Mouse (Mus musculus) frontal cortex, postnatal 25 days (tissue): ENCODE measurements around the gene Crebbp.

Experiments used
- DNase-seq, 2 experiments: peaks; one replicate each; pipeline ENCODE4 v3.0.0; 2022; ENCODE audit warnings: low spot score in 2 of 2

The Crebbp gene

DNA sequence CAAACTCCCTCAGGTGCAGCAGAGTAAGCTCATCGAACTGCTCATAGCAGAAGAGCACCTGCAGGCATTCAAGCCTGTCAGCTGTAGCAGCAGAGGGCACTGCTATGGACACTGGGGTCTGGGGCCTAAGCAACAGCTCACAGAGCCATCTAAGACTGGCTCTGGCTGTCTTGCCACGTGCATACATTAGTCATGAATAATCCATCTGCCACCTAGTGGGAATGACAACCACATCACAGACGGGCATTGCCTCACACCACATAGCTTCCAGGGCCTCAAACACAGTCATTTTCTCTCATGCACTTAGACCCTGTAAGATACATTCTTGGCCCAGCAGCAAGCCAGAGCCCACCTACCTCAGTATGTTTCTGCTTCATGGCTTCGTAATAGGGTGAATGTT is 168.3 kb downstream of the Crebbp start:
- no peak for DNase-seq

DNA sequence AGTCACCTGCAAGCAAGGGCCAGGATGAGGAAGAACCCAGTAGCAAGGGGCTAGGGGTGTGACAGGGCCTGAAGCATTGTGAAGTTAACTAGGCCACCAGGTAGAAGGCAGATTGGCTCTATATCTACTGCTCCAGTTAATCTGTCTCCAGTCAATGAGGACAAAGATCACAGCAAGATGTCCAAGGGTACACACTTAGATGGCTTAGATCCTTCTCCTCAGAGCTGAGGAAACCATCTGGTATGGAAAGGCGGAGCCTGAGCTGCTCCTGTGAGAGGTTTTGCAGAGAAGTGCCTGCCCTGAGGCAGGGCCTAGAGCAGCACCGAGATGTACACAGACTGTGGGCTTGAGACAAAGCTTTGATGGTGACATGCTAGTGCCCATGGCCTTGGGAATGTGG is 169.7 kb downstream of the Crebbp start:
- DNase-seq = no peak

DNA sequence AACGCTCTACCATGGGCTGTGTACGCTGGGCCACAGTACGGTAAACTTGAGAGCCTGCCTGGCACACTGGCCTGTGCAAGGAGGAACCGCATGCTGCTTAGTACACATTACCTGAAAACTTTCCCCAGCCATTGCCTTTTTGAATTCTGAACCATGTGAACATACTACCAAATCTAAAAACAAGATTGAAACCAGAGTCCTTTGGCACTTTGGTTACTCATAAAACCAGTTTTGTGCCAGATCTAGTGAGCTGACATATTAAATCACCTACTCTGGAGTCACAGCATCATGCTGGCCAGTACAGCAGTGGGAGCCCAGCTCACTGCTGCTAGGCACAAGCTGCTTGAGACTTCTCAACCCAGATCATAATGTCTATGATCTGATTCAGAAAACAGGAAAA is 172.2 kb downstream of the Crebbp start:
- no peak for DNase-seq

DNA sequence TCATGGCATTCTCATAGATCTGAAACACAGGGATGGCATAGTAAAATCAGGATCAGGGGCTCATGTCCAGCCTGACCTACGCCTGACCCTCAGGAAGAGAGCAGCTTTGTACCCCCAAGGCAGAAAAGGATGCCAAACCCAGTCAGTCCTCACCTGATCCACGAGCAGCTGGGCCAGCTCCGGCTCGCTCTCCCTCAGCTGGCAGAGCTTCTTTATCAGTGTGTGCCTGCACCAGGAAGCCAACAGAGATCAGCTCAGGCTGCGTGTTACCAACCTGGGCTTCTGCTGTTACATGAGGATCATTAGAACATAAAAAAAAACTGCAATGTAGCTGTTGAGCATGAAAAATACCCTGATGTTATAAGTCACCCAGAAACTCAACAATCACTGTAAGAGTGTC is 173.6 kb downstream of the Crebbp start:
- no peak for DNase-seq

DNA sequence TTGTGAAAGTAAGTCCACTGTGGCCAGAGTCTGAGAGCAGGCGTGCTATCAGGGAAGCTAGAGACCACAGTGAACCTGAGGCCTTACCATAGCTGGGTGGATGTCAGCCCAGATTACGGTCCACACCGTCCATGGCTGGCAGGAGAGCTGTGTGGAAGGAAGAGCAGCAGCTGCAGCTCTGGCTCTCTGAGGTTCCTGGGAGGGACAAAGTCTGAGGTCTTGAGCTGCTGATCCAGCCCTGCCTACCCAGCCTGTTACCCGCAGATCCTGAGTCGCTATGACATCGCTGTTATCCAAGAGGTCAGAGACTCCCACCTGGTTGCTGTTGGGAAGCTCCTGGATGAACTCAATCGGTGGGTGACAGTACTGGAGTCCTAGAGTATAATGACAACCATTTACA is 176.1 kb downstream of the Crebbp start:
- no peak for DNase-seq

DNA sequence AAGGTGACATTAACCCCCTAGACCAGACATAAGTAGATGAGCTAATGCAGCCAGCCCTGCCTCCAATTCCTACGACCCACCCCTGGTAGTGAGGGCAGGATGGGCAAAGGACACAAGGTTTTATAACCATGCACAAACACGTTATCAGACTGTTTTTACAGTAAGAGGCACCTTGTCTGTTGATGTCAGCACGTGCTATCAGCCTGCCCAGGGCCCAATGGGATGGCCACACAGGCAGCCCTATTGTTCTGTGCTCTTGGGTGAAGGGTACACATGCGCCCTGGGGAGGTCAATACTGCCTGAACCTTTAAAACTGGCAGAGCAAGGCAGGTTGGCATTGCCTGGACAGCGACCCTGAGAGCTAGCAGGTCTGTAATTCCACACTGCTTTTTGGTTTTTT is 177.0 kb downstream of the Crebbp start, which contains the start of gene Dnase1:
Gene Dnase1, plus strand, starts transcription at position 136 of the 400 bp plus-strand sequence.
- no peak for DNase-seq

DNA sequence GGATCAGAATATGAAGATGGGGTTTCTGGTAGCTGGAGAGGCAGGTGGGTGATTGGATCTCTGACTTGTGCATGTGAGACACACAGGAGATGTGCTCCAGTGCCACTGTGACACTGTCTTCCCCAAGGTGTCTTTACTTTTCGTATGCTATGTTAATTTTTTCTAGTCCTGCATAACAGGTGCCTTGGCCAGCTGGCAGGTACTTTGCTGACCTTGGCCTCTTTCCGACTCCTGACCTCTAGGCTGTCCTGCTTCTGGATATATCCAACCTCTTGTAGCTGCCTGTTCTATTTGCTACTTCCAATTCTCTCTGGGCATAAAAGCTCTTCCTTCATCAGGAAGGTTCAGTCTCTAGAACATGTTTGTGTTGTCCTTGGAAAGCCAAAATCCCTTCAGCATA is 178.2 kb downstream of the Crebbp start:
- DNase-seq = no peak

DNA sequence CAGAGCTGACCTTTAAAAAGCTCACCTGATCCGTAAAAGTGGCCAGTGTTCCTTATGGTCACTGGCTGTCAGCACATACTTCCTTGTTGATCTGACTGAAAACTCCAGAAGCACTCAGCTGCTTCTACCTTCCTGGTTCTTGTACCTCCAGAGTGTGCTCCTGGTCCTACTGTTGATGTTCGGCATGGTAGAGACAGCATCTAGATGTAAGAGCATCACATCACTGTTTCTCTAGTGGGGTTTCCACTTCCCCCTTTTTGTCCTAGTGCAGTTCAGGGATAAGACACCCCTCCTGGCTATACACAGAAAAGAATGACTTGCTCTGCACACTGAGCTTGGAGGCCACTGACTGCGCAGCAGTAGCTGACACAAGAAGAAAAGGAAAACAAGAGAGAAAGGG is 179.3 kb downstream of the Crebbp start:
- DNase-seq = no peak

DNA sequence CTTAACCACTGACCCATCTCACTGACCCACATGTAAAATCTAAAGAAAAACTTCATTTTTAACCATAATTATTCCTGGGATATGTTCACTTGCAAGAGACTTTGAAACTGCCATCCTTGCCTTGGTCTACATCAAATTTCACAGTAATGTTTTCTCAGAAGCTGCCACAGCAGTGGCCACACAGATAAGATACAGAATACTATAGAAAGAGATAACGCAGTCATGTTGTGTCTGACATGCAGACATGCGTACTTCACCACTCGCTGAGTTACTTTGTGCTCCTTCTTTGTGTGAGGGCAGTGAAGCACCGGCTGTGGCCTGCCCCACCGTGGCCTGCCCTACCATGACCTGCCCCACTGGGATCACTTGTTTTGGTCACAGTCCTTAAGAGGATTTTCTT is 179.8 kb downstream of the Crebbp start:
- DNase-seq = no peak

DNA sequence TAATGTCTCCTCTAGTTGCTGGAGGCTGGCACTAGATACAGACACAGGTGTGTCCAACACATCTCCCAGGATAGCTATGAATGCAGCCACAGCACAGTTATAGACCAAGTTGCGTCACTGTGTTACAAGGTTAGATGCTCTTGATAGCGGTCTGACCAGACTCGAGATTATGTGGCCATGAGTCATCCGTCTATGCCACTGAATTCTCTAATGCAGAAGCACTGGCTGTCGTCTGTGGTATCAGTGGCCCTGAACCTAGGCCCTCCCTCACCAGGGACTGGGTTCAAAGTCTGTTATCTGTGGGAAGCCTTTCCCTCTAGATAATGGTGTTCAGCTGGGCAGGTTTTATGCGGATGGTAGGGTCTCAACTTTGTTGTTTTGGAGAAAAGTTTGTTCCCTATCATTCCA is 181.5 kb downstream of the Crebbp start:
- no peak for DNase-seq

DNA sequence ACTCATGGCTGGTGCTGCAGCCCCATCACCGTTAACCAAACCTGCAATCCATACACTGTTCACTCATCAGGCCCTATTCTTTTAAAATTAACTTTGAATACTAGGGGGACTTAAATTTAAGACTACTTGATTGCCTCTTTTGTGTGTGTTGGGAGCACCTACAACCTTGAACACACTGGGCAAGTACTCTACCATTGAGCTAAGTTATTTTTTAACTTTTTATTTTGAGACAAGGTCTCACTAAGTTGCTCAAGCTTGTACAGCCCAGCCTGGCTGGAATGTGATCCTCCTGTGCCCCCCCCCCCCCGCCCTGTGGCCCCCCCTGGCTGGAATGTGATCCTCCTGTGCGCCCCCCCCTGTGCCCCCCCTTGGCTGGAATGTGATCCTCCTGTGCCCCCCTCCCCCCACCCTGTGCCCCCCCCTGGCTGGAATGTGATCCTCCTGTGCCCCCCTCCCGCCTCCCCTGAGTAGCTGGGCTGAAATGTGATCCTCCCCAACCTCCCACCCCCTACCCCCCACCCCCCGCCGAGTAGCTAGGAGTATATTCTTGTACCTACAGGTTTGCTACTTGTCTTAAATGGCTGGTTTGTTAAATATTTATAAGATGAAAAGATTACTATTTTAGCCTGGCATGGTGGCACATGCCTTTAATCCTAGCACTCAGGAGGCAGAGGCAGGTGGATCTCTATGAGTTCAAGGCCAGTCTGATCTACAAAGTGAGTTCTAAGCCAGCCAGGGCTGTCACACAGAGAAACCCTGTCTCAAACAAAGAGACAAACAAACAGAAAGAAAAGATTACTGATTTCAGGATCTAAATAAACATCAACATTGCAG is 182.1 kb downstream of the Crebbp start:
- DNase-seq = no peak
